Mouse (Mus musculus) embryonic fibroblast, embryonic 13.5 days (primary cell): ENCODE measurements around the gene Smad6. TPM values are rescaled to one million over a fixed set of nuclear protein-coding genes. Genes with fewer than 3 reads are reported as not detected.
A peak's percentile ranks its signal among the peaks of the same experiment; 100 is the strongest.

Experiments used
- H3K27ac ChIP-seq: 2 replicates; pipeline ENCODE4 v1.5.1; 2012; ENCODE audit warnings: low read length, control low read depth, inconsistent platforms; ENCODE audit not compliant: insufficient read depth
- H3K4me1 ChIP-seq: 2 replicates; pipeline ENCODE4 v1.6.1; 2011; ENCODE audit warnings: low read length; ENCODE audit not compliant: control insufficient read depth, insufficient read depth
- H3K4me3 ChIP-seq: 2 replicates; pipeline ENCODE4 v1.5.1; 2011; ENCODE audit warnings: mild to moderate bottlenecking, control low read depth, low read length; ENCODE audit not compliant: insufficient read depth
- CTCF ChIP-seq: IDR thresholded peaks from 2 replicates; pipeline ENCODE4 v1.5.1; 2011; ENCODE audit warnings: mild to moderate bottlenecking, control low read depth, low read length, moderate library complexity, borderline replicate concordance; ENCODE audit not compliant: insufficient read depth
- POLR2A ChIP-seq: IDR thresholded peaks from 2 replicates; pipeline ENCODE4 v1.6.1; 2011; ENCODE audit warnings: low read depth, mild to moderate bottlenecking, control low read depth, low read length, moderate library complexity
- polyA plus RNA-seq: library from polyadenylated mRNA; stranded (reverse); fragments of >200 nt; gene quantifications from 2 replicates; pipeline ENCODE4 v1.2.4, GENCODE M21; 2011; ENCODE audit warnings: low read depth; ENCODE audit not compliant: missing spikeins, insufficient read length

The Smad6 gene
- polyA plus RNA-seq, 1 experiment = 8.3 TPM

- no peak overlapping the region for H3K27ac ChIP-seq
- no peak overlapping the region for H3K4me3 ChIP-seq
- no peaks in the 10 kb centered on the region for H3K4me1 ChIP-seq
- TF ChIP-seq POLR2A = no peak
- no peak for TF ChIP-seq CTCF
These were observed 5.8 kb downstream of the Smad6 start for GRCm38 (mm10) chr9:64016092-64016491.

DNA sequence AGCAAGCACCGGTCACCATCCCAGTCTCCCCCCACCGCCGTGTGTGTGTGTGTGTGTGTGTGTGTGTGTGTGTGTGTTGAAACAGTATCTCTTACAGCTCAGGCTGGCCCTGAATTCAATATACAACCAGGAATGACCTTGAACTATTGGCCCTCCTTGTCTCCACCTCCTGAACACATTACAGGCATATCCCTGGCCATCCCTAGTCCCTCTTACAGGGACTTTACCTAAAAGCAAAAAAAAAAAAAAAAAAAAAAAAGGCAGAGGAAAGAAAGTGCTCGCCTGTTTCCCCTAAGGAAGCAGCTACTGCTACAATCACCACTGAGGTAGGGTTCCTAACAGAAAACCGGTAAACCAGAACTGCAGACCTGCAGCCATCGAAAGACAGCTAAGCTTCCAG lies 7.1 kb downstream of the Smad6 start:
- no peak overlapping the region for H3K27ac ChIP-seq
- TF ChIP-seq CTCF (no peak), POLR2A (no peak)
- H3K4me1 ChIP-seq = no peaks in the 10 kb centered on the region
- H3K4me3 ChIP-seq = no peak overlapping the region

- no peaks in the 10 kb centered on the region for H3K4me1 ChIP-seq
These were observed 10.5 kb downstream of the Smad6 start for GRCm38 (mm10) chr9:64011356-64011755.

DNA sequence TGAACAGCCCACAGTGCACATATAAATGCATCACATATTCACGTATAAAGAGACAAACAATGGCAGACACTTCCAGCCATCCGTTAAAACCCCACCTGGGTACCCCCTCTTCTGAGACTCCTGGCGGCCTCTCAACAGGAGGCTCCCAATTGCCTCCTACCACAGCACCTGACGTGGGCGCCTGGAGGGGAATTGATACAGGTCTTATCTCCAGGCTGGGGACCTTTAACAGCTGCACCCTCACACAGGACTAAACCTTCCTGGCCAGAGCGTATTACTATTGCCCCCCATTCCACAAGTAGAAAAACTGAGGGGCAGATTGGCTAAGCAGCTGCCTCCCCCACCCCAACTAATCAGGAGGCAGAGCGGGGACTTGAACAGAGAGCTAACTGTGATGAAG lies 18.9 kb downstream of the Smad6 start:
- Histone ChIP-seq H3K4me3 (no peak overlapping the region), H3K27ac (no peak overlapping the region), H3K4me1 (no peaks in the 10 kb centered on the region)
- TF ChIP-seq CTCF = no peak
- TF ChIP-seq POLR2A = no peak

More at GRCm38 (mm10) chr9:64011356-64011755, 10.5 kb downstream of the Smad6 start:
- Histone ChIP-seq H3K27ac (no peak overlapping the region), H3K4me3 (no peak overlapping the region)
- TF ChIP-seq CTCF = no peak
- TF ChIP-seq POLR2A = no peak

DNA sequence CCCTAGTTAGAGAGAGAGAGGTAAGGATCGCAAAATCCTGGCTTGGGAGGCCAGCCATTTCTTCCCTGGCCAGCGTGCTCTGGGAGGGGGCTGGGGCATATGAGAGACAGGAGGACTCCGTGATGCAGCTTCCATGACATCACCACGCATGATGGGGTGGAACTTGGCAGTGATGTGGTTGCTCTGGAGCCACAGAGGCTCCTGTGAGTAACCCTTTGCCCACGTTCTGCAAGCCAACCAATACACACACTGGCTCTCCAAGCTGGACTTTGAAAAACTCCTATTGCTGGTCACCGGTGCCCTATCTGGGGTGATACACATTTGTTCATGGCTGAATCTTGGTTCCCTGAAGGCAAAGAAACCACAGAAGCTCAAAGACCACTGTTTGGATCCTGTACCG lies 20.8 kb downstream of the Smad6 start:
- Histone ChIP-seq H3K27ac (no peak overlapping the region), H3K4me1 (no peaks in the 10 kb centered on the region), H3K4me3 (no peak overlapping the region)
- TF ChIP-seq POLR2A (no peak), CTCF (no peak)

- H3K4me3 ChIP-seq = no peak overlapping the region
- no peak overlapping the region for H3K27ac ChIP-seq
- TF ChIP-seq POLR2A = no peak
- no peak for TF ChIP-seq CTCF
- H3K4me1 ChIP-seq = no peaks in the 10 kb centered on the region
These were observed 21.8 kb downstream of the Smad6 start for GRCm38 (mm10) chr9:64000085-64000484.

GRCm38 (mm10) chr9:63999194-63999593 lies 22.7 kb downstream of the Smad6 start:
- no peak overlapping the region for H3K27ac ChIP-seq
- no peaks in the 10 kb centered on the region for H3K4me1 ChIP-seq
- TF ChIP-seq POLR2A = no peak
- H3K4me3 ChIP-seq = no peak overlapping the region

- Histone ChIP-seq H3K4me3 (no peak overlapping the region), H3K27ac (peak overlapping the region; percentile 10; the same call in 1 of the 2 replicates), H3K4me1 (no peaks in the 10 kb centered on the region)
- TF ChIP-seq CTCF (no peak), POLR2A (no peak)
These were observed 23.8 kb downstream of the Smad6 start for GRCm38 (mm10) chr9:63998026-63998425.

DNA sequence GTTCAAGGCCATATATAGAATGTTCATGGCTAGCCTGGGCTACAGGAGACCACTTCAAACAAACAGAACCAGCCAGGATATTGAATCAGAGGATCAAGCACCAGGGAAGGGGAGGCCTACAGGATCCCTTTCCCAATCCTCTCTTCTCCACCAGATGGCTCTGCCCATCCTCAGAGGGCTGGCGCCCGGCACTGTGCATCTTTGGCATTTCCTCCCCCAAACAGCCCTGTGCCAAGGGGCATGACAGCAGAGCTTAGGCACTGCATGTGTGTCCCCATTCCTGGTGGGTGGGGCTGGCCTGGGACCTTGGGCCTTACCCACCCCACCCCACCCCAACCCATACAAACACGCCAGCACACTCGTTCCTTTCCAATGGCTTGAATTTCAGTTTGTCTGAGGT lies 24.4 kb downstream of the Smad6 start:
- H3K4me1 ChIP-seq = no peaks in the 10 kb centered on the region
- H3K4me3 ChIP-seq = no peak overlapping the region
- 0 out of 2 replicates have a peak overlapping the region, but pooled peaks have one; percentile 10 for H3K27ac ChIP-seq
- TF ChIP-seq POLR2A (no peak), CTCF (peak; percentile 34; the same call in 1 of the 2 replicates)

DNA sequence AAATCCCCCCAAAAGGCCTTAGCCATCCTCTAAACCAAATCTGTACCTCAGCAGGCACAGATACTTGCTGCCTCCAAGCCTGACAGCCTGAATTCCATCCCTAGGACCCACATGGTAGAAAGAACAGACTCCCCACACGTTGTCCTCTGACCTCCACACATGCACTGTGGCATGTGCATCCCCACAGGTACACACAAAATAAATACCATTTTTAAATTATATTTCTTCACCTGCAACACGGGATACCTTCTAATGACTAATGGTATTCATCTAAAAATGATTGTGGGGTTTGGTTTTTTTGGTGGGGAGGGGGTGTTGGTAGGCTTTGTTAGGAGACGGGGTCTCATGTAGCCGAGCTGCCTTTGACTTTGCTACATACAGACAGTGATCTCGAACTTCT lies 28.6 kb downstream of the Smad6 start:
- H3K27ac ChIP-seq = no peak overlapping the region
- H3K4me1 ChIP-seq = no peaks in the 10 kb centered on the region

DNA sequence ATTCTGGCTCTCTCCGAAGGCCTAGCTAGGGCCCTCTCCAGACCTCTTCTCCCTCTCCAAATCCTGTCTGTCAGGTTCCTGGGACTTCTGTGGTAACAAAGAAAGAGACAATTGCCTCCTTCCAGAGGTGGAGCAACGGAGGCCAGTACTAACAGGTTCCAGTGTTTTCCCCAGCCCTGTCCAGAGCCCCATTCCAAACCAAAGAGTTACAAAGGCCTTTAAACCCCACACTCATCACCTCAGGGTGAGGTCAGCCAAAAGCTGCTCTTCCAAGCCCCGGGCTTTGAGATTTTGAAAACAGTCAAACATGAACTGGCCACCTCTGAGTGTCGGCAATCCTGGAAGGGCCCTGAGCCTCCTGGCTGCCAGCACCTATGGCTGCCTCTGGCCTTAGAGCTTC lies 29.1 kb downstream of the Smad6 start:
- H3K4me1 ChIP-seq = no peaks in the 10 kb centered on the region
- TF ChIP-seq POLR2A (no peak), CTCF (no peak)
- H3K4me3 ChIP-seq = no peak overlapping the region
- H3K27ac ChIP-seq = no peak overlapping the region

More for the DNA sequence above, 28.6 kb downstream of the Smad6 start:
- no peak for TF ChIP-seq POLR2A
- no peak for TF ChIP-seq CTCF
- no peak overlapping the region for H3K4me3 ChIP-seq
